Mouse (Mus musculus) brain, adult 10 weeks (tissue): ENCODE results near the gene Calr4. TPM values are rescaled to one million over a fixed set of nuclear protein-coding genes. Genes with fewer than 3 reads are reported as not detected.

Experiments
- polyA plus RNA-seq: library from polyadenylated mRNA; stranded (reverse); fragments of 350-450 nt; fragmentation: Illumina TruSeq; extraction: RNeasy Lipid Tissue Mini Kit (QIAGEN cat#74804); gene quantifications from one replicate; pipeline ENCODE4 v1.2.3, GENCODE M21; 2015; ENCODE audit warnings: low read depth, low replicate concordance

Gene Calr4
- 0.54 TPM for polyA plus RNA-seq

GRCm38 (mm10) chr4:109234185-109234584 is at the start of gene Calr4:
Gene Calr4 (plus strand): TSS chr4:109234485.

GRCm38 (mm10) chr4:109201582-109202424 is 32.5 kb upstream of the Calr4 start, which contains the start of gene Osbpl9:
Gene Osbpl9 (minus strand): TSS chr4:109202272.

GRCm38 (mm10) chr4:109279689-109280458 is 45.6 kb downstream of the Calr4 start, which contains the start of gene Eps15:
Gene Eps15 (plus strand): TSS chr4:109280268.

Other genes starting within 250 kb of the Calr4 start
- 97.6 TPM for gene Nrd1, start 233.8 kb upstream of the Calr4 start, polyA plus RNA-seq
- gene Osbpl9, start 32.2 kb upstream of the Calr4 start, polyA plus RNA-seq, result 53.2 TPM
- gene Eps15, start 45.8 kb downstream of the Calr4 start, polyA plus RNA-seq, result 229 TPM
- gene Ttc39a, start 172.1 kb downstream of the Calr4 start, polyA plus RNA-seq, result 5.4 TPM